Mouse (Mus musculus): ENCODE measurements around the gene Tas2r139.
"Not testable (repeated sequence)": the region's sequence is repeated elsewhere in the genome, so short reads cannot be mapped to it uniquely, and the experiment has no call there.

- TF ChIP-seq EP300, CTCF (IDR thresholded peaks at IDR 0.05; ENCODE audit: low read depth): not testable (repeated sequence)
Measured at GRCm38 (mm10) chr6:42151115-42151514, 10.4 kb downstream of the Tas2r139 start.

Data from heart, postnatal 0 days (tissue).